Mouse (Mus musculus) ES-E14 (cell line): ENCODE results near the gene Dst.

ENCODE experiments used
- CHD2 ChIP-seq: IDR thresholded peaks from 2 replicates; pipeline ENCODE4 v1.6.1; 2014; ENCODE audit warnings: mild to moderate bottlenecking, low read depth, low read length, inconsistent platforms
- HCFC1 ChIP-seq: IDR thresholded peaks from 2 replicates; pipeline ENCODE4 v1.6.1; 2012; ENCODE audit warnings: low read length, inconsistent platforms, borderline replicate concordance; ENCODE audit not compliant: insufficient read depth
- ZC3H11A ChIP-seq: IDR thresholded peaks from 2 replicates; pipeline ENCODE4 v1.6.1; 2012; ENCODE audit warnings: low read depth, mild to moderate bottlenecking, inconsistent platforms, low read length, borderline replicate concordance

GRCm38 (mm10) chr1:34328606-34329005 is 420.6 kb downstream of the Dst start:
- no peak for TF ChIP-seq CHD2
- TF ChIP-seq ZC3H11A: no peak
- no peak for TF ChIP-seq HCFC1
